Mouse (Mus musculus): Measurements from ENCODE around the gene Gga1.

Gene Gga1

DNA sequence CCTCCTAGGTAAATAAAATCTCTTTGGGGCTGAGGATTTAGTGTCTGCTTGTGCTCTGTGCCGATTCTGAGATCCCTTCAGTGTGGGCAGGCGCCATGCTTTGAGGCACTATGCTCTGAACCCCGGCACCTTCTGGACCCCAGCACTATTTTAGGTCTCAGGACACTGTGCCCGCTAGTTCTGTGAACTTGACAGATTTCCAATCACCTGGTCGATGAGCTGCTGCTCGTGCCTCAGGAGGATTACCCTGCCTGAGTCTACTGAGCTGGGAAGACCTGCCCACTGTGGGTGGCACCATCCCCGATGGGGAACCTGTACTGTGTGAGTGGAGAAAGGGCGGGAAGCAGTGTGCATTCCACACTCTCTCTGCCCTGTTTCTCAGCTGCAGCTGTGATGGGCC, 2.0 kb upstream of the Gga1 start:
- in situ Hi-C loops (cut with MboI, MseI) = loop anchor here (25.0 kb wide), 1 partner anchor 1088 kb away; no protein-coding TSS in a partner anchor

DNA sequence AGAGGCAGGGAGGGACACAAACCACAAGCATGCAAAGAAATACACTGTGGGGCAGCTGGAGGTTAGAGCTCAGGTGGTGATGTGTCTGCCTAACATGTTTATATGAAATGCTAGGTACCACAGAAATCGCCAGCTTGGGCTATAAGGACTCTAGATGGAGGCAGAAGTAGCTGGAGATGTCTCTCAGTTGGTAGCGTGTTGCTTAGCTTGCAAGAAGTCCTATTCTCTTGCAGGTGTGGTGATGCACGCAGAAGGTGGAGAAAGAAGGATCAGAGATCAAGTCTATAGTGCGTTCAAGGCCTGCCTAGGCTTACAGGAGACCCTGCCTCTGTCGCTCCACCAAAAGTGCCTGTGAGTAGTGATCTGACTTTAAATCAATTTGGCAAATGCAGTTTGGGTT, 1.5 kb upstream of the Gga1 start:
- in situ Hi-C loops (cut with MboI, MseI) = loop anchor here (25.0 kb wide), 1 partner anchor 1088 kb away; no protein-coding TSS in a partner anchor

DNA sequence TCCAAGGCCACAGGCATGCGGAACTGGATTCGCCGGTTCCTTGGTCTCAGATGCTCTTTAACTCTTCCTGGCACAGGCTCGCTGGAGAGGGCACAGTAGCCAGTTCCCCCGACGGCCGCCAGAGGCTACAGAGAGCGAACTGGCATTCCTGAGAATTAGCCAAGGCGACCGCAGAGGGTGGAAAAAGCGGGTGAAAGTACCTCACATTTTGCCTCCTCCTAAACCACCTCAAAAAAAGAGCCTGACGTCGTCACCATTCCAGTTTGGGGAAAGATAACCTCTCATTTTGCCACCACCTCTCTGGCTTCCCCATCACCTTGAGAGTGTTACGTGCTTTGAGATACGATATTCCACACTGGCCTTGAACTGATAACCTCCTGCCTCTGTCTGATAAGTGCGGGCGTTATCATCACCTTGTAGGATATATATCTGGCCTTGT, 713 bp upstream of the Gga1 start:
- in situ Hi-C loops (cut with MboI, MseI) = loop anchor here (25.0 kb wide), 1 partner anchor 1089 kb away; no protein-coding TSS in a partner anchor

DNA sequence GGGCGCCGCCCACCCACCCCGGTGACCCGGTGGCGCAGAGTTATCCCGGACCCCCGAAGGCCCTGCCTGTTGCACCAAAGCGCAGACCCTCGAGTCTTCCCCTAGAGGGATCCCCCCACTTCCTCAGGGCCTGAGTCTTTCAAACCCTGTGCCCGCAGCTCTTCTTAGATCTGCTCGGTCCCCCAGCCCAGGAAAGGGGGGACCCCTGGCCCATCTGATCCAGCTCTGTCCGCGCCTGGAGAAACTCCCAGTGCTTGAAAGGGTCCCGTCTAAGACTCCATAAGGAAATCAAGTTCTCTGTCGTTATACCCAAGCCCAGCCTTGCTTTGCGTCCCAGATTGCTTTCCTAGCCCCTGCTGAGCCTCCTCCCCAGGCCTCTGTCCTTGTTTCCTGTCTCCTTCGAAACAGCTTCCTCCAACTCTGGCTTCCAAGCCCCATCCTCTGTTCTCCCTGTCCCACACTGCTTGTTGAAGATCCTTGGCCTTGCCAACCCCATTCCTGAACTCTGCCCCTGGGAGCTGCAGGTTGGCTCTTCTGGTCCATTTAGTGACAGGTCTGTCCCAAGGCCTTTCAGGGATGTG, 910 bp downstream of the Gga1 start:
- in situ Hi-C loops (cut with MboI, MseI) = loop anchor here (25.0 kb wide), 1 partner anchor 1091 kb away; no protein-coding TSS in a partner anchor

DNA sequence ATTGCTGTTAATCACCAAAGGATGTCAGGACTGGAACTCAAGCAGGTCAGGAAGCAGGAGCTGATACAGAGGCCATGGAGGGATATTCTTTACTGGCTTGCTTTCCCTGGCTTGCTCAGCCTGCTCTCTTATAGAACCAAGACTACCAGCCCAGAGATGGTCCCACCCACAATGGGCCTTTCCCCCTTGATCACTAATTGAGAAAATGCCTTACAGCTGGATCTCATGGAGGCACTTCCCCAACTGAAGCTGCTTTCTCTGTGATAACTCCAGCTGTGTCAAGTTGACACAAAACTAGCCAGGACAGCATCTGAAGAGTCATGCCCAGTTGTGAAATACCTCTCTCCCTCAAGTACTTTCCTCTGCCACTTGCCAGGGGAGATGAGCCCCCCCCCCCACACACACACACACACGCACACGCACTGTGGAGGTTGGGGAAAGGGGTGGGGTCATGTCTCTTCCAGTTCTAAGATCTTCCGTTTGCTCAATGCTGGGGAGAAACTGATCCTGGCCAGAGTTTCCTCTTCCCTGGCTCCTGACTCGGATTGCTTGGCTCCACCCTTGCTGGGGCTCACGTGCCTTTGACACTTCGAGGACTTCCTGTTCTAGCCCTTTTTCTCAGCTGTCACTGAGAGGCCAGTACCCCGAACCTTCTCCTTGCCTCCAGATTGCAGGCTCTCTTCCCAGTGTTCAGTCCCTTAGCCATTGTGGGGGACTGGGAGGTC, 2.0 kb downstream of the Gga1 start:
- in situ Hi-C loops (cut with MboI, MseI) = loop anchor here (25.0 kb wide), 1 partner anchor 1092 kb away; no protein-coding TSS in a partner anchor

DNA sequence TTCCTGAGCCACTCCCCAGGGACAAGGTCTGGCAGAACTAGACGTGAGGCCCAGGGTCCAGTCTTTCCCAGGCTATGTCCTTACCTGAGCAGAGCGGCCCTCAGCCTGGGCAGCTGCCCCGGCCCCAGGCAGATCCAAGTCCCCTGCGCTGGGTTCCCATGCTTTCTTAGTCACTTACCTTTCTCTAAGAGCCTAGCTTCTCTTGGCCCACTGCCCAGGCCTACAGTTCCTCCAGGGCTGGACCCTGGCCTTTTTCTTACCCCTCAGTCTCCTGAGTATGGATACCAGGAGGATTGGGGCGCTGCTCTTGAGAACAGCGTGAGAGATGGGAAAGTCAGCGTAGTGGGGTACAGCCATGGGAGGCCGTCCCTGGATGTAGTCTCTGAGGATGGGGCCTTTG, 3.4 kb downstream of the Gga1 start:
- in situ Hi-C loops (cut with MboI, MseI) = loop anchor here (25.0 kb wide), 1 partner anchor 1093 kb away; no protein-coding TSS in a partner anchor

DNA sequence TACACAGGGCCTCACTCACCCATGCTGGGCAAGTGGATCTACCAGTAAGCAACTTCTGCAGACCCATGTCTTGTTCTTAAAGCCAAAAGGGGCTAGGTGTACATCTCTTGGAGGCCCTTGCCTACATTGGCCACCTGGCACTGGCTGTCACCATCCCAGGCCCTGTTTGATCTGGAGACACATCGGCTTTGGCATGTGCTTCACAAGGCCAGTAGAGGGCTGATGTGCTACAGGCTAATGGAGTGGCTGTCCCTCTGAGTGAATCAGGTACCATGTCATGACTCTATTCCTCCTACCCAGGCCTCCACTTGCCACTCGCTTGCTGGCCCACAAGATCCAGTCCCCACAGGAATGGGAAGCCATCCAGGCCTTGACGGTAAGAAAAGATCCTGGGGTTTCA, 4.8 kb downstream of the Gga1 start:
- in situ Hi-C loops (cut with MboI, MseI) = loop anchor here (25.0 kb wide), 1 partner anchor 1095 kb away; no protein-coding TSS in a partner anchor

DNA sequence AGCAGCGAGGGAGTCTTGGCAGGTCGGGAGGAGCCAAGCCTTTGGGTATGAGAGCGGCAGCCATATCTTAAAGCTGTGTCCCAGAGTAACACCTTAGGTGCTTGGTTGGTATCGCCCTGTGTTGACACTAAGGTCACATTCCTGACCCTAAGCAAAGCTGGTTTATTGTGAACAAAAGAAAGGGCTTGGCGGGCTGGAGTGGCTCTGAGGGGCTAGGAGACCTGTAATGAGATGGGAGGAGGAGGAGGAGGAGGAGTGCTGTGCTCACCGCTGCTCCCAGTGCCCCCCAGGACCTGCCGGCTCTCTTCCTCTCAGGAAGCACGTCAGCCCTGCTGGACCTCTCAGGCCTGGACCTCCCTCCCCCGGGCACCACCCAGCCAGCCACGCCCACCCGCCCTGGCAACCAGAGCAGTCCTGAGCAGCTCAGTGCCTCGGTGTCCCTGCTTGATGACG, 12.4 kb downstream of the Gga1 start:
- in situ Hi-C loops (cut with MboI, MseI) = loop anchor here (25.0 kb wide), 1 partner anchor 1102 kb away; no protein-coding TSS in a partner anchor

DNA sequence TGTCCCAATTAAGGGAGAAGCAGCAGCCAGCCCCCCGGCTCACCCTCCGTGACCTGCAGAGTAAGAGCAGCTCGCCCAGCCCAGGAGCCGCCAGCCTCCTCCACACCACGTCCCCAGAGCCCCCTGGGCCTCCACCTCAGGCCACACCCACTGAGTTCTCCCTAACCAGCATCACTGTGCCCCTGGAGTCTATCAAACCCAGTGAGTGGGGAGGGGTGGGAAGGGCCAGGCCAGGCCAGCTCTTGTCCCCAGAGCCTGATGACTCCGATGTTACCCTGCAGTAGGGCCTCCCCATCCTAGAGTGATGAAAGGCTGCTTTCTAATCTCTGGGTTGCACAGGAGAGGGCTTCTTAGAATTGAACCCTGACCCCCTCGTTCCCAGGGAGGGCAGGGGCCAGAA, 15.4 kb downstream of the Gga1 start:
- in situ Hi-C loops (cut with MboI, MseI) = loop anchor here (25.0 kb wide), 1 partner anchor 1105 kb away; no protein-coding TSS in a partner anchor

DNA sequence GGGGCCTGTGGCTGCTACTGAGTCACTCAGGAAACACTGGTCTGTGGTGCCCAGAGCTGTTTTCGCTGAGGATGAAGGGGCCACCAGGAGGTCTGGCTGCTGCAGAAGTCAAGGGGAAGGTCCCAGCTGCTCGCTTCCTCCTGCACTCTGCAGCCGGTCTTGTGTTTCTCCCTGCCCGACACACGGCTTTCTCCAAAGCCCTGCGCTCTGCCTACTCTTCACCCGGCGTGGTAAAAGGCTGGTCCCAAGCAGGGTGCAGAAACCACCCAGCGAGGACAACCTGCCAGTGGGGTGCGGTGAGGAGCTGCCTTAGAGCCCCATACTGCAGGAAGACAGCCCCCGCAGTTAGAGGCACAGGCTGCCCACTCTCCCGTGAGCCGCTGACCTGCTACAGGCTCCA, 17.7 kb downstream of the Gga1 start:
- in situ Hi-C loops (cut with MboI, MseI) = loop anchor here (25.0 kb wide), 1 partner anchor 1107 kb away; no protein-coding TSS in a partner anchor

DNA sequence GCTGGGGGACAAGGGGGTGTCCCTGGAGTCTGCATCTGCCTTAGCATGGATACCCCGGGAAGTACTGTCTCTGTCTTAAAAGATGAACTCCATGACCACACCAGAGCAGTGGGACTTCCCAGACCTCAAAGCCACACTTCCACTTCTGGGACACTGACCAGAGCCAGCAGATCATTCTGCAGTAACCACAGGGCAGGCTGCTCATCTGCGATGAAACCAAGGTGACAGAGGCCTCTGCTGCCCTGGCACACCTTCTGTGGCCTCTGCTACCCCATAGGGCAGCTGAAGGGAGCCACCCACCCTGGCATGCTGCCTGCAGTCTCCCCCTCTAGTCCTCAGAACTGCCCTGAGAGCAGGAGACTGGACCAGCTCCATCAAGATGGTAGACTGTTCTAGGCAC, 18.8 kb downstream of the Gga1 start:
- in situ Hi-C loops (cut with MboI, MseI) = loop anchor here (25.0 kb wide), 1 partner anchor 1108 kb away; no protein-coding TSS in a partner anchor

DNA sequence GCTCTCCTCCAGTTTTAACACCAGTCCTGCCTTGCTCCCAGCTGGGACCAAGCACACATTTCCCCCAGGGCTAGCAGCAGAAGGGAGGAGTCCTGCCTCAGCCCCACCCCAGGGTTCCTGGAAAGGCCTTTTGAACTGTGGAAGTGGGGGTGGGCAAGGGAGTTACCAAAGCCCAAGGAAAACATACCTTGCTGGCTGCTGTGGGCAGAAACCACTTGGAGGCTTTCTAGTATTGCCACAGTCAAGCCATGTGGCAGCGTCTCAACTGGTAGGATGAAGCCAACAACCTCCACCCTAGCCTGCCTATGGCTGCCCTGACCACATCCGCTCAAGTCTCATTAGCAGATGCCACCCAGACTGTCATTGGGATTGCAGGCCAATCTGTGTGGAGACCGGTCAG, 19.2 kb downstream of the Gga1 start:
- in situ Hi-C loops (cut with MboI, MseI) = loop anchor here (25.0 kb wide), 1 partner anchor 1109 kb away; no protein-coding TSS in a partner anchor

DNA sequence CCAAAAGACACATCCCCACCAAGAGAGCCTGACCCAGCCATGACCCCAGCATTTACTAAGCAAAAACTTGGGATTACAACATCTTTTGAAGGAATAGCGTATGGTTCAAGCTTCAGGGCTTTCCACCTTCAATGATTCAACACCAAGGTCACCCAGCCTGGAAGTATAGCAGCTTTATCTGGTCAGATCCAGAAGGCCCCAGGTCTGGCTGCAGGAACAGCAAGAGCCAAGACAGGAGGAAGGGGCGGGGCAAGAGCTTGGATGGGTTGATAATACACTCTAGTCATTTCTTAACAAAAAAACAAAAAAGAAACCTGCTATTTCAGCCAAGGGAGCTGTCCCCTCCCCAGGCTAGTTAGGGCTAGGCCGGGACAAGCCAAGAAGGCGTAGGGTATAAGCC, 20.5 kb downstream of the Gga1 start:
- in situ Hi-C loops (cut with MboI, MseI) = loop anchor here (25.0 kb wide), 1 partner anchor 1110 kb away; no protein-coding TSS in a partner anchor

DNA sequence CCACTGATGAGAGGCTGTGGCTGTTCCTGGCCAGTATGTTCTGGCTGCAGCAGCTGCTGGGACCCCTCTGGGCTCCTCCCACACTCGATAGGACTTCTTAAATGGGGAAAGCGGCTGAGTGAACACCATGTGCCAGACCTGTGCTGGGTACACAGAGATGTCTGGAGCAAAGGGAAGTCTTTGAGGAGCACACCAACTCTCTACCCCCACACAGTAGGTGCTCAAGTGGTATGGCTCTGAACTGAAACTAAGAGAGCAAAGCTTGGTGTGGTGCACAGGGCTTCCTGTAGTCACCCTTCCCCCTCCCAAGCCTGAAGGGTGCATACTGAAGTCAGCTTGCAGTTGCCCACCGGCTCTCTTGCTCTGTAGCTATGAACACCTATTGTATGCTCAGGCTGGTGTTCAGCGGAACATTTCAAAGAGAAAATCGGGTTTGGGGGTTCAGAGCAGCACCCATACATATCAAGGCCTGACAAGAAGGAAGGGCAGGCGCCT, 21.6 kb downstream of the Gga1 start:
- in situ Hi-C loops (cut with MboI, MseI) = loop anchor here (25.0 kb wide), 1 partner anchor 1111 kb away; no protein-coding TSS in a partner anchor

DNA sequence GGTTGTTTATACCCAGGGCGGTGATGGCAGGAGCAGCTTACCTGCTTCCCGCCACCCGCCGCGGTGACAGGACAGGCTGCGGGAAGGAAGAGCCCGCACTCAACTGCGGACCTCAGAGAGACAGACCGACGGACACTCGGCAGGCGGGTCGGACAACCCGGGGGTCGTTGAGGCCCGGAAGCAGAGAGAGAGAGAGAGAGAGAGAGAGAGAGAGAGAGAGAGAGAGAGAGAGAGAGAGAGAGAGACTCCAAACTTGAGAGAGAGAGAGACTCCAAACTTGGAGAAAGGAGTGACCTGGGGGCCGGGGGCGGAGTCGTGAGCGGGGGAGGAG, 22.4 kb downstream of the Gga1 start, which contains the start of gene Gm49510:
TSS of gene Gm49510 (plus strand) at position 259 of the 331 bp plus-strand sequence.
- in situ Hi-C loops (cut with MboI, MseI) = loop anchor here (25.0 kb wide), 1 partner anchor 1112 kb away; no protein-coding TSS in a partner anchor

DNA sequence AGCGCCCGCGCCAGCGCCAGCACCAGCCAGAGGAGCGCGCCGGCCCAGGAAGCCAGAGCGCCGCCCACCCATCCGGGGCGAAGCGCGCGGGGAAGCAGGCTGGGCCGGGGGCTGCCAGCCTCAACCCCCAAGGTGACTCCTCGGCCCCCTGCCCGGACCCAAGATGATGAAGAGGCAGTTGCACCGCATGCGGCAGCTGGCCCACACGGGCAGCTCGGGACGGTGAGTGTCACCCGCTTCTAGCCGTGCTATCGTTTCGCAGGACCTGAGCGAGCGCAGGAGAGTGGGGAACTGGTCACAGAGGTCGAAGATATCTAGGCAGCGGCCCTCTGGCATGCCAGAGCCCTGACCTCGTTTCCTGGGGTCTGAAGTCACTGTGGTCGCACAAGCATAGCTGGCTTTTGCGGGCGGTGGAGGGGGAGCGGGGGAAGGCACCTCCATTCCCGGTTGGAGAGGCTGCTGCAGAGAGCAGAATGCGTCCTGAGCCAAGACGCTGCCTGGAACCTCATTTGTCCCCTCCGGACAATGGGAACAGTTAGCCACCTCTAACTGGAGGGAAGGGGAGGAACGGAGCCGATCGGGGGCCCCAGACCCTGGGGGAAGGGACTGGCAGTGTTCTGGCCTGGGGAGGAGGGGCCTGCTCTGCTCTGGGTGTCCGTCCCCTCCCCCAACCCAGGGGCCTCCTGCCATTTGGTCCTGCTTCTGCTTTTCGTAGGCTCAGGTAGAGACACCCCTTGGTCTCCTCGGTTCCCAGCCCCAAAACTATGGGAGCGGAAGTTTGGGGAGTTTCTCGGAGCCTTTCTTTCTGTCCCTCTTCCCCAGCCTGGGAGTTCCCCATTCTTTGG, 23.0 kb downstream of the Gga1 start, which contains the start of gene Sh3bp1:
TSS of gene Sh3bp1 (plus strand) at position 29 of the 845 bp plus-strand sequence.
- in situ Hi-C loops (cut with MboI, MseI) = loop anchor here (25.0 kb wide), 1 partner anchor 1113 kb away; no protein-coding TSS in a partner anchor

DNA sequence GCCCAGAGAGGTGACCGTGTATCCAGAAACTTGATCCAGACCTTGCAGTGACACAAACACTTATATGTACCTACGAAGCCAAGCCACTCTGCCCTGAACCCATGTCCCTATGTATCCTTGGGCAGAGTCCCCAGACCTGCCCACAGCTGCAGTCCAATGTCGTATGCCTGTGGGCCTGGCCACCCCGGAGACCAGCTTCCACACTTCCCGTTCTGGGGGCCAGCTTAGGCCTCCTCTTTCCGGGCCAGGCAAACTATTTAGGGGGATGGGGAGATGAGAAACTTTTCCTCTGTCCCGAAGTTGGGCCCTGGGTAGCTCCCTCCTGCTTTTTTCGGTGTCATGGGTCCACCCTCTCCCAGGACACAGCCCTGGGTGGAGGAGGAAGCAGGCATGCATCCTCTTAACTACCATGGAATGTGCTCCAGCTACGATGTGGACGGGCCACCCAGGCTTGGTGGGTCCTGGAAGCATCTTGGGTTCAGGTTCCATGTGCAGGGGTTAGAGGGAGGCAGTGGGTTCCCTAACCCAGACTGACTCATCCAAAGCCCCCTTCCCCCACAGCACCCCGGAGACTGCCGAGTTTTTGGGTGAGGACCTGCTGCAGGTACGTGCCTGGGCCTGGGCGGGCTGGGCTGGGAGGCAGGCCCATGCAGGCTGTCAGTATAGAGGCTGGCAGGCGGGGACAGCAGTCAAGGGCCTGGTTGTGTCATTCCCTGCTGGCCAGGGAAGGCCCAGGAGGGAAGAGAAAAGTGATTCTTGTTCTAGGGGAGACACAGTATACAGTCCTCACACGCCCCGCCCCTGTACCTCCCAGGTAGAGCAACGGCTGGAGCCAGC, 23.8 kb downstream of the Gga1 start:
- in situ Hi-C loops (cut with MboI, MseI) = no loop called here

DNA sequence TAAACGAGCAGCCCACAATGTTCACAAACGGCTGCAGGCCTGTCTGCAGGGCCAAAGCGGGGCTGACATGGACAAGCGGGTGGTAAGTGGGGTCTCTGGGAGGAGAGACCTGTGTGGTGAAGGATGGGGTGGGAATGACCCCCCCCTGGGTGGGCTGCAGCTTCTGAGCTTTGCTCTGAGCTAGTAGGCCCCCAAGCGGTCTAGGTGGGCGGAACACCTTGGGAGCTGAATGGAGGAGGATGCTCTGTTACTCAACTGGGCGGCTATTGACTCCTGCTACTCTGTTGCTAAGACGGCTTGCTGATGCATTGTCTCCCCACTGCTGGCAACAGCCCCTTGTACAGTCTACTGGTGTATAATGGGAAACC, 24.4 kb downstream of the Gga1 start:
- in situ Hi-C loops (cut with MboI, MseI) = no loop called here

DNA sequence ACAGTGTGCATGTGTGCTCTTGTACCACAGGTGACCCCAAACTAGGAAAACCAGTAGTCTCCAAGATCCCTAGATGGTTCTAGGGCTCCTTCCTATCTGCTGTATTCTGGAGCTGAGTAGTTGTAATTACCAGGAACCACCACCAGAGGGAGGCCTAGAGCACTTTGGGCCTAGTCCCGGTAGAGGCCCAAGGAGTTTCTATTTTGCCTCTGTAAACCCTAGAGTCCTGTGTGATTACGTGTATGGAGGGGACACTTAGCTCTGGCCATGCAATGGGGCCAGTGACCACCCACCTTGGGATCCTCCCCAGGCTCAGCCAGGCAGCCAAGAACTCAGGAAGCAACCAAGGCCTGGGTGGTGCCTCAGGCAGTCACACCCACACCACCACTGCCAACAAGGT, 26.3 kb downstream of the Gga1 start:
- in situ Hi-C loops (cut with MboI, MseI) = no loop called here

DNA sequence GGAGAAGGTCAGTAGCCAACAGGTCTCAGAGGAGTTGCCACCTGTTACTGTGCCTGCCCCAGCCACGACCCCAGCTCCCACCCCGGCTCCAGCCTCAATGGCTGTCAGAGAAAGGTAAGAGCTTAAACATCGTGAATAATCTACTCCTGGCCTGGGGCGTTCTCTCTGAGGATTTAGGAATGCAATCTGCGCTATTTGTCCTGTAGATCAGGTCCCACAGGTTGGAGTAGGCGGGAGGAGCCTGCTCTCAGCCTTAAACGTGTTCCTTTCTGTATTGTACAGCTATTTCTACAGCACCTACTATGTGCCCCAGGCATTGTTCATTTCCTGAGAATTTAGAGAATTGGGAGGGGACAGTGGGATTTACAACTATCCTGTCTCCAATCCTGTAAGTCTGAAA, 31.4 kb downstream of the Gga1 start:
- in situ Hi-C loops (cut with MboI, MseI) = no loop called here
